Mouse (Mus musculus) cerebellum, adult 2 months (tissue): ENCODE data around the gene Tbc1d19.

ENCODE experiments used
- CTCF ChIP-seq: fragments of 200-500 bp; IDR thresholded peaks from 2 replicates; pipeline ENCODE4 v1.5.1; 2011; ENCODE audit warnings: low read depth, mild to moderate bottlenecking, control low read depth, low read length, moderate library complexity, borderline replicate concordance; ENCODE audit not compliant: insufficient read depth
- POLR2A ChIP-seq: fragments of 200-500 bp; IDR thresholded peaks from 2 replicates; pipeline ENCODE4 v1.6.1; 2011; ENCODE audit warnings: low read length, control low read depth, borderline replicate concordance; ENCODE audit not compliant: insufficient read depth

DNA sequence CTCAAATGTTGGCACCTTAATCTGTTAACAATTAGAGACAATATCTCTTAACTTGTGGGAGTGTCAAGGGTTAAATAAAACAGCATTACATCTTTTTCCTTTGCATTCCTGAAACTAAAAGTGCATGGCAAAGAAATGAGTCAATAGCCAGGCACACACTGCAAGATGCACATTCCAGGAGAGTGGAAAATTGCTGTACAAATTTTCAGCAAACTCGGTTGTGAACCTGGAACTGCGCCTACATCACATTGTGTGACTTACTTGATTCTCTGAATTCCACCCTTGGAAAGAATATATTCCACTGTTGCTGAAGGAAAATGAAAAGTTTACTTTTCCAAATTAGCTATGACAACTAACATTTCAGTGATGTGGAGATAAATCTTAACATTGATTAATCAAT lies 8.0 kb upstream of the Tbc1d19 start:
- no peak for TF ChIP-seq CTCF
- no peak for TF ChIP-seq POLR2A
